Mouse (Mus musculus) testis, adult 2 months (tissue): Measurements from ENCODE around the gene Gm28036.

Experiments
- CTCF ChIP-seq: fragments of 200-500 bp; IDR thresholded peaks from 2 replicates; pipeline ENCODE4 v1.5.1; 2012; ENCODE audit warnings: low read depth, mild to moderate bottlenecking, inconsistent platforms, low read length, moderate library complexity; ENCODE audit not compliant: control insufficient read depth, insufficient read depth, insufficient replicate concordance
- POLR2A ChIP-seq: fragments of 200-500 bp; IDR thresholded peaks from 2 replicates; pipeline ENCODE4 v1.6.1; 2012; ENCODE audit warnings: low read depth, mild to moderate bottlenecking, inconsistent platforms, low read length, moderate library complexity; ENCODE audit not compliant: control insufficient read depth

- TF ChIP-seq CTCF (no peak), POLR2A (no peak)
Observed at GRCm38 (mm10) chr2:156079674-156080073, 47.2 kb downstream of the Gm28036 start.
